Mouse (Mus musculus) heart, adult 2 months (tissue): ENCODE data around the gene Alyref. TPM values are rescaled to one million over a fixed set of nuclear protein-coding genes. Genes with fewer than 3 reads are reported as not detected.

ENCODE experiments used
- DNase-seq, 2 experiments: peaks; one replicate each; pipeline ENCODE4 v3.0.0; 2021
- H3K27ac ChIP-seq: fragments of 200-600 bp; 2 replicates; pipeline ENCODE4 v1.8.1; 2022
- H3K27me3 ChIP-seq: fragments of 200-500 bp; 2 replicates; pipeline ENCODE4 v1.6.1; 2012; ENCODE audit warnings: mild to moderate bottlenecking, low read length, inconsistent platforms, mixed read lengths; ENCODE audit not compliant: control insufficient read depth, insufficient read depth
- H3K36me3 ChIP-seq: fragments of 200-500 bp; 2 replicates; pipeline ENCODE4 v1.6.1; 2012; ENCODE audit warnings: low read length, inconsistent platforms; ENCODE audit not compliant: control insufficient read depth, insufficient read depth
- H3K4me1 ChIP-seq: fragments of 200-500 bp; 2 replicates; pipeline ENCODE4 v1.6.1; 2011; ENCODE audit warnings: low read length; ENCODE audit not compliant: control insufficient read depth, insufficient read depth
- H3K4me3 ChIP-seq: fragments of 200-600 bp; 2 replicates; pipeline ENCODE4 v1.8.1; 2022
- H3K79me2 ChIP-seq: fragments of 200-500 bp; replicated peaks from 2 replicates; pipeline ENCODE4 v1.6.1; 2012; ENCODE audit warnings: mild to moderate bottlenecking, inconsistent platforms, low read length, moderate library complexity, mixed read lengths; ENCODE audit not compliant: control insufficient read depth, insufficient read depth
- H3K9ac ChIP-seq: fragments of 200-500 bp; 2 replicates; pipeline ENCODE4 v1.6.1; 2012; ENCODE audit warnings: low read depth, mild to moderate bottlenecking, control low read depth, inconsistent platforms, low read length, mixed read lengths
- CTCF ChIP-seq: fragments of 200-600 bp; IDR thresholded peaks from 2 replicates; pipeline ENCODE4 v1.8.1; 2022; ENCODE audit warnings: antibody characterized with exemption, mild to moderate bottlenecking, moderate library complexity
- EP300 ChIP-seq: fragments of 200-500 bp; IDR thresholded peaks from 2 replicates; pipeline ENCODE4 v1.6.1; 2011; ENCODE audit warnings: low read depth, low read length, control low read depth; ENCODE audit not compliant: insufficient read depth
- POLR2A ChIP-seq: fragments of 200-500 bp; IDR thresholded peaks from 2 replicates; pipeline ENCODE4 v1.6.1; 2011; ENCODE audit warnings: mild to moderate bottlenecking, low read depth, low read length, control low read depth; ENCODE audit not compliant: insufficient read depth
- WGBS: fragments of 180-500 bp; shearing (Covaris S2); methylation state at CpG from one replicate; pipeline ENCODE4 v1.1.7; 2018; 5-methylcytosine and 5-hydroxymethylcytosine counted together
- intact Hi-C: fragments of 180-260 bp; cut with DNase I; formaldehyde crosslinking; loops from one replicate; pipeline ENCODE4 v1.15.1; 2025
- polyA plus RNA-seq: library from polyadenylated mRNA; depleted of rRNA; stranded (reverse); fragments of >200 nt; gene quantifications from 2 replicates; pipeline ENCODE4 v1.2.3, GENCODE M21; 2012
- total RNA-seq, 2 experiments: library from RNA; stranded (reverse); gene quantifications; 2 replicates each; pipeline ENCODE4 v1.2.3; 2021

Alyref gene
- total and polyA plus RNA-seq, 3 experiments: 13.6 to 52.0 (median 48.7) TPM

DNA sequence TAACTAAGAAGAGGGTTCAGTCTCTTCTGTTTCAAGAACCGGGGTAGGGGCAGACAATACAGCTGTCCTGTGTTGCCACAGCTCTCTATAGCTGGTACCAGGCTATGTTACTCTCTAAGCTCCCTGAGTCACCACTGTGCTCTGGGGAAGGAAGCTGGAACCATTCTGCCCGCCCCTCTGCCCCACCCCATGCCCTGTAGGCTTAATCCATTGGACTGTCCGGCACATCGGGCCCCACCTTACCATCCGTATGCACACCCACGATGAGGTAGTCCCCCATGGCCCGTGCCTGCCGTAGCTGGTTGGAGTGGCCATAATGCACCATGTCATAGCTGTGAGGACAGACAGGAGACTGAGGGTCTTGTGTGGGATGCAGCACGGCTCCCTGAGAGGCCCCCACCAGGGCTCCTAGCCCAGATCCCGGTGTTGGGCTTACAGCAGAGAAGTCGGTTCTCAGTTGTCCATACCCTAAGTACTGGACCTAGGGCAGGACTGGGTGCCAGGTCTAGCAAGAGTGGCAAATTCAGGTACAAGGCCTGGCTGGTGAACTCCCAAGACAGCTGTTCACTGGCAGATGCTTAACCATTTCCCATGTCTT lies 17.5 kb upstream of the Alyref start:
- peaks cover 3% of the 10 kb centered on the region for H3K4me1 ChIP-seq
- no peaks in the 10 kb centered on the region for H3K36me3 ChIP-seq
- no peak for TF ChIP-seq CTCF
- no peak for TF ChIP-seq POLR2A
- no peak for TF ChIP-seq EP300
- H3K9ac ChIP-seq: no peak overlapping the region
- DNase-seq: no peak
- 87% methylated on average over 11 of the region's 11 CpGs for WGBS
- no peak overlapping the region for H3K4me3 ChIP-seq
- H3K27me3 ChIP-seq: no peaks in the 10 kb centered on the region
- H3K27ac ChIP-seq: no peak overlapping the region
- intact Hi-C loops: no loop called here
- no peaks in the 10 kb centered on the region for H3K79me2 ChIP-seq

DNA sequence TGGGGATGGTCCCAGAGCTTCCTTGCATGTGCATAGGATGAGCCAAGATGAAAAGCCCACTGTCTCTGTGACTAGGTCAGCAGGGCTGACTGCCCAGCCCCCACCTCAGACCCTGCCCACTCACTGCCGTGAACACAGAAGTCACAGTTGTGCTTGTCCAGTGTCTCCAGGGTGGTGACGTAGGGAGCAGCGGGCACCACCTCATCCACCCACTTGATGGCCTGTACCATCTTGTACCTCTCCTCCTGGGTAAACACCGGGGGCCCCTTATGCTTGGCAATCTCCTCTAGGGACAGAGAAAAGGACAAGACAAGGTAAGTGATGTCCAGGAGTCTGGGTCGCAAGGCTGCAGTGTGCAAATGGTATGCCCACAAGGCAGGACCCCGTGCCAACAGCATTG lies 17.0 kb upstream of the Alyref start:
- TF ChIP-seq CTCF (no peak), POLR2A (no peak), EP300 (no peak)
- Histone ChIP-seq H3K4me3 (no peak overlapping the region), H3K4me1 (peaks cover 3% of the 10 kb centered on the region), H3K36me3 (no peaks in the 10 kb centered on the region), H3K79me2 (no peaks in the 10 kb centered on the region), H3K27ac (no peak overlapping the region), H3K27me3 (no peaks in the 10 kb centered on the region), H3K9ac (no peak overlapping the region)
- intact Hi-C loops: no loop called here
- WGBS: 90% methylated on average over 6 of the region's 6 CpGs
- DNase-seq: no peak

DNA sequence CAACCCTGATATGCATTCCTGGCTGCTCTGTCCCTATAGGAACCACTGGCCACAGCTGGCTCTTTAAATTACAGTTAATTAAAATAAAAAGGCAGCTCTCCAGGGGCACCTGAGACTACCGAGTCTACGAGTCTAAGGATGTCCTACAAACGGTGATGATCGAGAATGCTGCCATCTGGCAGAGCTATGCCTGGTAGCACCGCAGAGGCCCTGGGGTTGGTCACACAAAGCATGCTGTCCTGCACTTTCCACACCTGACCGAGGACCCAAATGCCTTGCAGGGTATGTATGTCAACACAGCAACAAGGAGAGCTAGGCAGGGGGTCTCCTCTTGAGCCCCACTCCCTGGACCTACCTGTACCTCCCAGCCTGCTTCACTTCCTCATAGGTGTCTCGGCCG lies 15.8 kb upstream of the Alyref start:
- H3K27me3 ChIP-seq: no peaks in the 10 kb centered on the region
- no peak overlapping the region for H3K9ac ChIP-seq
- 83% methylated on average over 8 of the region's 8 CpGs for WGBS
- TF ChIP-seq CTCF (no peak), EP300 (no peak), POLR2A (no peak)
- intact Hi-C loops: loop anchor here (2.0 kb wide), 1 partner anchor 31 kb away; no protein-coding TSS in a partner anchor
- DNase-seq: no peak
- H3K27ac ChIP-seq: no peak overlapping the region
- H3K4me1 ChIP-seq: peaks cover 3% of the 10 kb centered on the region
- no peaks in the 10 kb centered on the region for H3K79me2 ChIP-seq
- H3K4me3 ChIP-seq: no peak overlapping the region
- no peaks in the 10 kb centered on the region for H3K36me3 ChIP-seq

DNA sequence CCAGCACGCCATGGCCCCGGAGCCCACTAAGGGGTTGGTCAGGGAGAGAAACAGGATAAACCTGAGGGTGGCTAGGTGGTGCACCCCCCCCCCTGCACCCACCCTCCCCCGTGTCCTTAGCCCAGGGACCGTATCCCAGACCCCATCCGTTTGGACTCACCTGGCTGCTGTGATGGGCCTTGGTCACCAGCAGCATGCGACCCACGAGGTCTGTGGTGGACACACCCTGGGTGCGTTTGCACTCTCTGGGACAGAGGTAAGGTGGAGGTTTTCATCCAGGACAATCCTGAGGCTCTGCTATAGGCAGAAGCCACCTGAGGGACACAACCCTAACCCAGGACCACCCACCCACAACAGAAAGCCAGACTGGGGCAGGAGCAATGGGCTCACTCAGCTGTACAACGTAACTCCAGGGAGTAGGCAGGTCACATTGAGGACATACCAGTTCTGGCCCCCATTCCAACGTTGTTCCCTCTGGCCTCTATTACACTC lies 15.4 kb upstream of the Alyref start:
- WGBS: 82% methylated on average over 10 of the region's 10 CpGs

GRCm38 (mm10) chr11:120612763-120613162 lies 14.6 kb upstream of the Alyref start:
- Histone ChIP-seq H3K4me3 (no peak overlapping the region), H3K27ac (no peak overlapping the region), H3K27me3 (no peaks in the 10 kb centered on the region), H3K36me3 (no peaks in the 10 kb centered on the region), H3K79me2 (no peaks in the 10 kb centered on the region), H3K4me1 (peaks cover 3% of the 10 kb centered on the region), H3K9ac (no peak overlapping the region)
- TF ChIP-seq CTCF (peak; percentile 88), POLR2A (no peak), EP300 (peak; percentile 86)
- 37% methylated on average over 6 of the region's 6 CpGs for WGBS
- DNase-seq: peak; percentile 72 to 80
- intact Hi-C loops: loop anchor here (1.0 to 2.0 kb wide), 3 partner anchors 30 to 123 kb away; no protein-coding TSS in a partner anchor

More for the DNA sequence above, 15.4 kb upstream of the Alyref start:
- no peak for DNase-seq
- Histone ChIP-seq H3K4me1 (peaks cover 3% of the 10 kb centered on the region), H3K27me3 (no peaks in the 10 kb centered on the region), H3K4me3 (no peak overlapping the region), H3K79me2 (no peaks in the 10 kb centered on the region), H3K27ac (no peak overlapping the region), H3K36me3 (no peaks in the 10 kb centered on the region), H3K9ac (no peak overlapping the region)
- TF ChIP-seq CTCF: no peak
- no peak for TF ChIP-seq POLR2A
- intact Hi-C loops: loop anchor here (2.0 kb wide), 1 partner anchor 31 kb away; no protein-coding TSS in a partner anchor

GRCm38 (mm10) chr11:120610477-120611046 lies 12.4 kb upstream of the Alyref start:
- 89% methylated on average over 9 of the region's 9 CpGs for WGBS
- no peaks in the 10 kb centered on the region for H3K36me3 ChIP-seq
- no peaks in the 10 kb centered on the region for H3K27me3 ChIP-seq
- no peaks in the 10 kb centered on the region for H3K79me2 ChIP-seq
- intact Hi-C loops: no loop called here
- TF ChIP-seq POLR2A: no peak
- no peak for TF ChIP-seq CTCF
- no peak for TF ChIP-seq EP300
- H3K4me1 ChIP-seq: peaks cover 4% of the 10 kb centered on the region
- no peak overlapping the region for H3K4me3 ChIP-seq
- no peak for DNase-seq
- no peak overlapping the region for H3K27ac ChIP-seq
- H3K9ac ChIP-seq: no peak overlapping the region
